Mouse (Mus musculus): Measurements from ENCODE around the gene Gpalpp1. TPM values are rescaled to one million over a fixed set of nuclear protein-coding genes. Genes with fewer than 3 reads are reported as not detected.

The Gpalpp1 gene
- total RNA-seq (2023) = 10 to 100 TPM; 17.6 to 18.7 TPM

GRCm38 (mm10) chr14:76110396-76111221, at the start of gene Gpalpp1, which contains the start of gene Nufip1:
TSS of gene Gpalpp1 (minus strand) at chr14:76110760.
TSS of gene Nufip1 (plus strand) at chr14:76110891.

Other genes with a start within 250 kb of the Gpalpp1 start
- gene Kctd4, start 155.8 kb downstream of the Gpalpp1 start, total RNA-seq (2023) = not detected
- gene Gtf2f2, start 99.9 kb downstream of the Gpalpp1 start, total RNA-seq (2023) = 10 to 100 TPM; 24.1 to 24.8 TPM
- gene Nufip1, start 131 bp upstream of the Gpalpp1 start, total RNA-seq (2023) = 10 to 100 TPM; 17.2 to 19.0 TPM